Mouse (Mus musculus) erythroblast, embryonic 14.5 days (primary cell): Measurements from ENCODE around the gene Dcakd.

ENCODE experiments used
- GATA1 ChIP-seq: IDR thresholded peaks from 2 replicates; pipeline ENCODE4 v1.6.1; 2012; ENCODE audit warnings: low read length, inconsistent platforms, mixed read lengths
- TAL1 ChIP-seq: IDR thresholded peaks from 3 replicates; pipeline ENCODE4 v1.6.1; 2012; ENCODE audit warnings: low read length, inconsistent platforms, mixed read lengths

GRCm38 (mm10) chr11:102945306-102946264 is 82.5 kb downstream of the Dcakd start:
- TF ChIP-seq GATA1 (no peak), TAL1 (no peak)
